20 mouse cellular contexts compared by ENCODE assay signal in the genomic region with DNA sequence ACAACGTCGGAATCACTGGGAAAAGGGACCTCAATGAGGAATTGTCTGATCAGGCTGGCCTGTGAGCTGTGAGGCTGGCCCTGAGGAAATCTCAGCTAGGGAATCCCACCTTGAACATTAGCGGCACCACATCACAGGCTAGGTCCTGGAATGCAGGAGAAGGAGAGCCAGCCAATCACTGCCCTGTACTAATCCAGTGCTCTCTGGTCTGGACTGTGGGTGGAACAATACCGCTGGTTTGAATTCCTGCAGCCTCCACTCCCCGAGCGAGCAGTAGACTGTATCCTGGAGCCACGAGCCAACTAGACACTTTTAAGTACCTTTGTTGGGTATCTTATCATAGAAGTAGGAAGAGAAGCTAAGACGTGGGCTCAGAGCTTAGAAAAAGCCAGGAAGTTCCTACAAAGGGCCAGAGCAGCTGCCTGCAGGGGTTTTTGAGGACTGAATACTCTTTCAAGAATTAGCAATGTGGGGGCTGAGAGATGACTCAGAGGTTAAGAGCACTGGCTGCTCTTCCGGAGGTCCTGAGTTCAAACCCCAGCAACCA. TPM values are rescaled to one million over a fixed set of nuclear protein-coding genes. Genes with fewer than 3 reads are reported as not detected.
DNase-seq lines count a peak whose midpoint lies in the region; ATAC-seq and TF ChIP-seq lines count a peak whose summit lies in the region.
"Had no signal": no experiment of that assay in that cellular context is flagged by ENCODE, and none has a peak within 500 bp of the region (broad histone marks: within the 10 kb centered on the region; RNA-seq: fewer than 3 reads in every experiment).

No protein-coding gene starts in this region.

- no peak overlapping the region for H3K4me3 ChIP-seq in heart, embryonic 16.5 days (ENCODE audit: low read length)
- no peak overlapping the region for H3K4me3 ChIP-seq in midbrain, embryonic 15.5 days
- H3K4me3 ChIP-seq in midbrain, embryonic 13.5 days (replicated peaks): no peak overlapping the region
- H3K4me3 ChIP-seq: forebrain, embryonic 13.5 days; gastrocnemius, adult 2 months had no signal

- TF ChIP-seq CTCF in brain, embryonic 14.5 days (IDR thresholded peaks at IDR 0.05; ENCODE audit: borderline replicate concordance, extremely low read depth, insufficient read depth, insufficient read length): no peak

- H3K9ac ChIP-seq in heart, embryonic 16.5 days (ENCODE audit: low read length): no peak overlapping the region
- no peak overlapping the region for H3K9ac ChIP-seq in midbrain, embryonic 15.5 days
- no peak overlapping the region for H3K9ac ChIP-seq in midbrain, embryonic 13.5 days (replicated peaks)
- H3K9ac ChIP-seq: forebrain, embryonic 13.5 days; liver, embryonic 14.5 days had no signal

- peaks cover 16% of the 10 kb centered on the region for H3K4me1 ChIP-seq in heart, embryonic 16.5 days (ENCODE audit: control insufficient read depth, insufficient read depth, low read length)
- peaks cover 6% of the 10 kb centered on the region; the same call in 1 of the 2 replicates for H3K4me1 ChIP-seq in midbrain, embryonic 15.5 days
- H3K4me1 ChIP-seq in midbrain, embryonic 13.5 days (replicated peaks): peaks cover 22% of the 10 kb centered on the region

- H3K4me2 ChIP-seq in heart, embryonic 16.5 days (ENCODE audit: low read depth, low read length): no peak overlapping the region
- H3K4me2 ChIP-seq in midbrain, embryonic 15.5 days: no peak overlapping the region
- no peak overlapping the region for H3K4me2 ChIP-seq in midbrain, embryonic 13.5 days (replicated peaks)
- H3K4me2 ChIP-seq: forebrain, embryonic 13.5 days had no signal

- WGBS in heart, embryonic 16.5 days: 35% methylated on average over 9 of the region's 9 CpGs
- 37% methylated on average over 9 of the region's 9 CpGs for WGBS in midbrain, embryonic 15.5 days
- 35% methylated on average over 9 of the region's 9 CpGs for WGBS in midbrain, embryonic 13.5 days

- ATAC-seq in heart, embryonic 16.5 days (replicated peaks; ENCODE audit: extremely low read depth, insufficient read depth, low FRiP score): peak; percentile 53; the same call in 1 of the 2 replicates
- ATAC-seq in midbrain, embryonic 15.5 days (replicated peaks): no peak
- ATAC-seq in midbrain, embryonic 13.5 days: no peak
- ATAC-seq in monocyte, adult 5-6 weeks (replicated peaks; ENCODE audit: insufficient number of reproducible peaks, low FRiP score, low TSS enrichment, poor library complexity, severe bottlenecking): no peak
- ATAC-seq: activated CD4-positive, CD25-positive, alpha-beta regulatory T cell, adult 4 months; forebrain, embryonic 13.5 days; intestine, postnatal 0 days had no signal

- no peak for DNase-seq in heart, adult 8-10 months (ENCODE audit: low spot score)
- peak; percentile 6 for DNase-seq in brain, embryonic 14.5 days (ENCODE audit: low read depth)
- peak; percentile 34 for DNase-seq in mesoderm, embryonic 11.5 days (ENCODE audit: low read depth, low spot score)
- DNase-seq in retina, embryonic 14.5 days (ENCODE audit: low spot score): no peak
- DNase-seq: cerebellum, adult 18-20 months; embryo, embryonic 11 days; gastrocnemius, adult 2 months had no signal

- no peak overlapping the region for H3K27ac ChIP-seq in heart, embryonic 16.5 days (ENCODE audit: low read length)
- H3K27ac ChIP-seq in midbrain, embryonic 15.5 days: 0 out of 2 replicates have a peak overlapping the region, but pooled peaks have one; percentile 8
- no peak overlapping the region for H3K27ac ChIP-seq in midbrain, embryonic 13.5 days
- H3K27ac ChIP-seq: forebrain, embryonic 13.5 days; gastrocnemius, adult 2 months; liver, embryonic 14.5 days had no signal

- H3K27me3 ChIP-seq in heart, embryonic 16.5 days (ENCODE audit: control insufficient read depth, insufficient read depth, low read length): no peaks in the 10 kb centered on the region
- H3K27me3 ChIP-seq in midbrain, embryonic 15.5 days (replicated peaks): no peaks in the 10 kb centered on the region
- H3K27me3 ChIP-seq in midbrain, embryonic 13.5 days: no peaks in the 10 kb centered on the region
- H3K27me3 ChIP-seq: forebrain, embryonic 13.5 days had no signal

- no peaks in the 10 kb centered on the region for H3K9me3 ChIP-seq in heart, embryonic 16.5 days (replicated peaks; ENCODE audit: control insufficient read depth, low read length)
- H3K9me3 ChIP-seq in midbrain, embryonic 15.5 days: no peaks in the 10 kb centered on the region
- H3K9me3 ChIP-seq in midbrain, embryonic 13.5 days: peaks cover 4% of the 10 kb centered on the region; the same call in 1 of the 2 replicates
- H3K9me3 ChIP-seq: forebrain, embryonic 13.5 days had no signal

- peaks cover 9% of the 10 kb centered on the region for H3K36me3 ChIP-seq in heart, embryonic 16.5 days (ENCODE audit: control insufficient read depth, insufficient read depth)
- H3K36me3 ChIP-seq in midbrain, embryonic 15.5 days (replicated peaks): no peaks in the 10 kb centered on the region
- peaks cover 8% of the 10 kb centered on the region for H3K36me3 ChIP-seq in midbrain, embryonic 13.5 days

- TF ChIP-seq POLR2A in brain, embryonic 14.5 days (IDR thresholded peaks at IDR 0.05; ENCODE audit: borderline replicate concordance, extremely low read depth, insufficient read depth, insufficient read length, poor library complexity, severe bottlenecking): no peak

RNA-seq across cellular contexts. Expression of a gene that starts 28.2 kb away (rescaled TPM):
- polyA plus RNA-seq in heart, embryonic 16.5 days (2015; fragmentation: Nextera tagmentation; extraction: Ambion mirVana): 0.13 TPM in 1 of 2 replicates, not detected in the other
- total RNA-seq in heart, adult 8-10 months (2022): under 1 TPM in 2 of 4 experiments, not detected in 2; 0.16 to 0.23 TPM
- 0.06 TPM in 1 of 2 replicates, not detected in the other for polyA plus RNA-seq in midbrain, embryonic 15.5 days (2015; fragmentation: Nextera tagmentation; extraction: Ambion mirVana)
- not detected in 2 replicates for polyA plus RNA-seq in midbrain, embryonic 13.5 days (2015; fragmentation: Nextera tagmentation; extraction: Ambion mirVana)
- polyA plus RNA-seq in brain, embryonic 14.5 days (2012; rRNA removed): 0.04 TPM in 1 of 2 replicates, not detected in the other
- 250 to 831 TPM (median 313 TPM) in 3 replicates for total RNA-seq in monocyte, adult 5-6 weeks (2017)
- total RNA-seq: gastrocnemius, adult 2 months; layer of hippocampus, adult 18-20 months; left cerebral cortex, adult 8-10 months; megakaryocyte progenitor cell, adult 5-6 weeks had no signal
- polyA plus RNA-seq: forebrain, embryonic 13.5 days; intestine, postnatal 0 days; neural tube, embryonic 11.5 days; testis, adult 2 months had no signal

RNA-seq across cellular contexts. Expression of a gene that starts 52.6 kb away (rescaled TPM):
- 1.8 TPM in 2 replicates for polyA plus RNA-seq in heart, embryonic 16.5 days (2015; fragmentation: Nextera tagmentation; extraction: Ambion mirVana)
- total RNA-seq in heart, adult 8-10 months (2022): 1 to 10 TPM in 2 of 4 experiments, under 1 TPM in 2; 0.69 to 1.3 (median 0.96) TPM
- polyA plus RNA-seq in midbrain, embryonic 15.5 days (2015; fragmentation: Nextera tagmentation; extraction: Ambion mirVana): 0.36 and 0.43 TPM in 2 replicates
- polyA plus RNA-seq in midbrain, embryonic 13.5 days (2015; fragmentation: Nextera tagmentation; extraction: Ambion mirVana): 0.24 and 0.28 TPM in 2 replicates
- polyA plus RNA-seq in brain, embryonic 14.5 days (2012; rRNA removed): 0.44 and 1.3 TPM in 2 replicates
- 25.6 to 108 TPM (median 30.9 TPM) in 3 replicates for total RNA-seq in monocyte, adult 5-6 weeks (2017)
- total RNA-seq: megakaryocyte progenitor cell, adult 5-6 weeks had no signal
- polyA plus RNA-seq: activated CD4-positive, CD25-positive, alpha-beta regulatory T cell, adult 4 months had no signal

RNA-seq across cellular contexts. Expression of a gene that starts 57.5 kb away (rescaled TPM):
- 21.0 and 28.4 TPM in 2 replicates for polyA plus RNA-seq in heart, embryonic 16.5 days (2015; fragmentation: Nextera tagmentation; extraction: Ambion mirVana)
- 10 to 100 TPM; 11.3 to 21.8 (median 12.9) TPM for total RNA-seq in heart, adult 8-10 months (2022)
- polyA plus RNA-seq in midbrain, embryonic 15.5 days (2015; fragmentation: Nextera tagmentation; extraction: Ambion mirVana): 22.5 and 23.7 TPM in 2 replicates
- 17.5 and 21.1 TPM in 2 replicates for polyA plus RNA-seq in midbrain, embryonic 13.5 days (2015; fragmentation: Nextera tagmentation; extraction: Ambion mirVana)
- 23.3 and 28.6 TPM in 2 replicates for polyA plus RNA-seq in brain, embryonic 14.5 days (2012; rRNA removed)
- total RNA-seq in monocyte, adult 5-6 weeks (2017): 1.8 to 8.2 TPM (median 7.5 TPM) in 3 replicates
- total RNA-seq: megakaryocyte progenitor cell, adult 5-6 weeks had no signal
- polyA plus RNA-seq: activated CD4-positive, CD25-positive, alpha-beta regulatory T cell, adult 4 months had no signal

Comparison
In these comparisons a context has a peak if more than half of its experiments do, and no peak if none do; other contexts are left out.
1. DNase-seq: peak in brain, embryonic 14.5 days (single experiment) and mesoderm, embryonic 11.5 days (single experiment); none in heart, adult 8-10 months (single experiment) and retina, embryonic 14.5 days (single experiment).